Mouse (Mus musculus) embryonic facial prominence, embryonic 13.5 days (tissue): Measurements from ENCODE around the gene Mitd1. TPM values are rescaled to one million over a fixed set of nuclear protein-coding genes. Genes with fewer than 3 reads are reported as not detected.

ENCODE experiments used
- ATAC-seq: fragments of 200-750 bp; cut with Nextera tagmentation; 2 replicates; pipeline ENCODE4 v1.8.0; 2017; ENCODE audit warnings: low read depth; ENCODE audit not compliant: insufficient number of reproducible peaks, insufficient read depth, low FRiP score, low TSS enrichment
- H3K27ac ChIP-seq: fragments of 300-500 bp; sonication (generic); 2 replicates; pipeline ENCODE4 v1.5.1; 2015; ENCODE audit warnings: moderate library complexity, mild to moderate bottlenecking, inconsistent platforms
- H3K27me3 ChIP-seq: fragments of 300-500 bp; sonication (generic); 2 replicates; pipeline ENCODE4 v1.6.1; 2015; ENCODE audit warnings: mild to moderate bottlenecking, inconsistent platforms
- H3K36me3 ChIP-seq: fragments of 300-500 bp; sonication (generic); 2 replicates; pipeline ENCODE4 v1.6.1; 2015; ENCODE audit warnings: mild to moderate bottlenecking, inconsistent platforms
- H3K4me1 ChIP-seq: fragments of 300-500 bp; sonication (generic); 2 replicates; pipeline ENCODE4 v1.6.1; 2015; ENCODE audit warnings: inconsistent platforms
- H3K4me2 ChIP-seq: fragments of 300-500 bp; sonication (generic); 2 replicates; pipeline ENCODE4 v1.6.1; 2015; ENCODE audit warnings: moderate library complexity, mild to moderate bottlenecking, inconsistent platforms
- H3K4me3 ChIP-seq: fragments of 300-500 bp; sonication (generic); 2 replicates; pipeline ENCODE4 v1.5.1; 2015; ENCODE audit warnings: mild to moderate bottlenecking, inconsistent platforms
- H3K9ac ChIP-seq: fragments of 300-500 bp; sonication (generic); 2 replicates; pipeline ENCODE4 v1.6.1; 2015; ENCODE audit warnings: mild to moderate bottlenecking, inconsistent platforms
- H3K9me3 ChIP-seq: fragments of 300-500 bp; sonication (generic); 2 replicates; pipeline ENCODE4 v1.6.1; 2016; ENCODE audit warnings: inconsistent platforms
- WGBS: fragments of 180-500 bp; shearing (Covaris S2); methylation state at CpG from one replicate; pipeline ENCODE4 v1.1.7; 2015; ENCODE audit warnings: mixed read lengths; 5-methylcytosine and 5-hydroxymethylcytosine counted together
- polyA plus RNA-seq: library from polyadenylated mRNA; unstranded; fragments of >200 nt; fragmentation: Nextera tagmentation; extraction: Ambion mirVana; gene quantifications from 2 replicates; pipeline ENCODE4 v1.2.1, GENCODE M21; 2015

The Mitd1 gene
- 26.5 and 27.7 TPM in 2 replicates for polyA plus RNA-seq

- WGBS, result under 1% methylated on average over 41 of the region's 41 CpGs
- H3K4me2 ChIP-seq, result peak within 1 kb of the TSS; percentile 84
- H3K27ac ChIP-seq, result peak within 1 kb of the TSS; percentile 75
- peaks cover 17% of the 10 kb centered on the region for H3K36me3 ChIP-seq
- ATAC-seq, result peak; percentile 75
- peak within 1 kb of the TSS; percentile 80 for H3K4me3 ChIP-seq
- no peaks in the 10 kb centered on the region for H3K27me3 ChIP-seq
- peak within 1 kb of the TSS; percentile 81 for H3K9ac ChIP-seq
- peaks cover 20% of the 10 kb centered on the region for H3K4me1 ChIP-seq
- no peaks in the 10 kb centered on the region for H3K9me3 ChIP-seq
Measured at GRCm38 (mm10) chr1:37890025-37890652, at the start of gene Mitd1, which contains the start of gene Mrpl30. Gene Mitd1 (minus strand): TSS chr1:37890411. Gene Mrpl30 (plus strand): TSS chr1:37890477.

- no peak overlapping the region for H3K27ac ChIP-seq
- no peak for ATAC-seq
- H3K27me3 ChIP-seq, result no peaks in the 10 kb centered on the region
- H3K4me3 ChIP-seq, result no peak overlapping the region
- 20% methylated on average over 3 of the region's 3 CpGs for WGBS
- H3K36me3 ChIP-seq, result no peaks in the 10 kb centered on the region
- H3K4me2 ChIP-seq, result no peak overlapping the region
- no peaks in the 10 kb centered on the region for H3K9me3 ChIP-seq
- no peaks in the 10 kb centered on the region for H3K4me1 ChIP-seq
- no peak overlapping the region for H3K9ac ChIP-seq
Measured at GRCm38 (mm10) chr1:37931806-37932205, 41.6 kb upstream of the Mitd1 start.

GRCm38 (mm10) chr1:37925971-37926370 is 35.8 kb upstream of the Mitd1 start:
- H3K4me1 ChIP-seq, result no peaks in the 10 kb centered on the region
- no peaks in the 10 kb centered on the region for H3K27me3 ChIP-seq
- ATAC-seq, result no peak
- H3K36me3 ChIP-seq, result no peaks in the 10 kb centered on the region
- WGBS, result 69% methylated on average over 8 of the region's 8 CpGs
- H3K9ac ChIP-seq, result no peak overlapping the region
- no peak overlapping the region for H3K4me3 ChIP-seq
- no peak overlapping the region for H3K27ac ChIP-seq
- no peaks in the 10 kb centered on the region for H3K9me3 ChIP-seq
- no peak overlapping the region for H3K4me2 ChIP-seq

GRCm38 (mm10) chr1:37922536-37922935 is 32.3 kb upstream of the Mitd1 start:
- WGBS, result 50% methylated on average over 8 of the region's 8 CpGs
- Histone ChIP-seq H3K27ac (no peak overlapping the region), H3K27me3 (no peaks in the 10 kb centered on the region), H3K9me3 (no peaks in the 10 kb centered on the region), H3K9ac (no peak overlapping the region), H3K4me3 (no peak overlapping the region), H3K4me2 (no peak overlapping the region), H3K4me1 (no peaks in the 10 kb centered on the region), H3K36me3 (no peaks in the 10 kb centered on the region)
- no peak for ATAC-seq

GRCm38 (mm10) chr1:37918096-37918495 is 27.9 kb upstream of the Mitd1 start:
- H3K4me1 ChIP-seq, result no peaks in the 10 kb centered on the region
- H3K4me3 ChIP-seq, result no peak overlapping the region
- H3K27me3 ChIP-seq, result no peaks in the 10 kb centered on the region
- H3K36me3 ChIP-seq, result no peaks in the 10 kb centered on the region
- H3K27ac ChIP-seq, result no peak overlapping the region
- H3K4me2 ChIP-seq, result no peak overlapping the region
- H3K9me3 ChIP-seq, result no peaks in the 10 kb centered on the region
- no peak for ATAC-seq
- no peak overlapping the region for H3K9ac ChIP-seq
- WGBS, result 76% methylated on average over 6 of the region's 6 CpGs

GRCm38 (mm10) chr1:37917666-37918065 is 27.5 kb upstream of the Mitd1 start:
- Histone ChIP-seq H3K9ac (no peak overlapping the region), H3K9me3 (no peaks in the 10 kb centered on the region), H3K4me2 (no peak overlapping the region), H3K27ac (no peak overlapping the region), H3K36me3 (no peaks in the 10 kb centered on the region), H3K27me3 (0 out of 2 replicates have a peak, but pooled peaks cover 1% of the 10 kb centered on the region), H3K4me1 (no peaks in the 10 kb centered on the region), H3K4me3 (no peak overlapping the region)
- WGBS, result 69% methylated on average over 13 of the region's 13 CpGs
- no peak for ATAC-seq

GRCm38 (mm10) chr1:37916393-37916792 is 26.2 kb upstream of the Mitd1 start, which contains the start of gene Lyg2:
Gene Lyg2 (minus strand): TSS chr1:37916493.
- no peak within 1 kb of the TSS for H3K4me3 ChIP-seq
- H3K9me3 ChIP-seq, result no peaks in the 10 kb centered on the region
- H3K36me3 ChIP-seq, result no peaks in the 10 kb centered on the region
- H3K27ac ChIP-seq, result no peak within 1 kb of the TSS
- no peaks in the 10 kb centered on the region for H3K4me1 ChIP-seq
- H3K27me3 ChIP-seq, result 0 out of 2 replicates have a peak, but pooled peaks cover 2% of the 10 kb centered on the region
- no peak for ATAC-seq
- H3K4me2 ChIP-seq, result no peak within 1 kb of the TSS
- H3K9ac ChIP-seq, result no peak within 1 kb of the TSS
- 74% methylated on average over 5 of the region's 5 CpGs for WGBS

- H3K4me1 ChIP-seq, result no peaks in the 10 kb centered on the region
- no peak overlapping the region for H3K4me3 ChIP-seq
- H3K27me3 ChIP-seq, result 0 out of 2 replicates have a peak, but pooled peaks cover 2% of the 10 kb centered on the region
- H3K27ac ChIP-seq, result no peak overlapping the region
- no peak overlapping the region for H3K4me2 ChIP-seq
- H3K36me3 ChIP-seq, result no peaks in the 10 kb centered on the region
- 81% methylated on average over 2 of the region's 2 CpGs for WGBS
- H3K9ac ChIP-seq, result no peak overlapping the region
- H3K9me3 ChIP-seq, result no peaks in the 10 kb centered on the region
- no peak for ATAC-seq
Measured at GRCm38 (mm10) chr1:37912751-37913150, 22.5 kb upstream of the Mitd1 start.

GRCm38 (mm10) chr1:37903178-37903577 is 13.0 kb upstream of the Mitd1 start:
- Histone ChIP-seq H3K4me2 (no peak overlapping the region), H3K9me3 (no peaks in the 10 kb centered on the region), H3K27ac (no peak overlapping the region), H3K9ac (no peak overlapping the region), H3K4me1 (no peaks in the 10 kb centered on the region), H3K36me3 (peaks cover 25% of the 10 kb centered on the region), H3K27me3 (no peaks in the 10 kb centered on the region), H3K4me3 (no peak overlapping the region)
- 33% methylated on average over 6 of the region's 6 CpGs for WGBS
- ATAC-seq, result no peak

- H3K27me3 ChIP-seq, result no peaks in the 10 kb centered on the region
- ATAC-seq, result no peak
Measured at GRCm38 (mm10) chr1:37900288-37900687, 10.1 kb upstream of the Mitd1 start.

GRCm38 (mm10) chr1:37899816-37900215 is 9.6 kb upstream of the Mitd1 start:
- no peak overlapping the region for H3K4me2 ChIP-seq
- no peaks in the 10 kb centered on the region for H3K27me3 ChIP-seq
- WGBS, result 72% methylated on average over 4 of the region's 4 CpGs
- ATAC-seq, result no peak
- no peak overlapping the region for H3K9ac ChIP-seq
- H3K9me3 ChIP-seq, result no peaks in the 10 kb centered on the region
- no peaks in the 10 kb centered on the region for H3K4me1 ChIP-seq
- H3K4me3 ChIP-seq, result no peak overlapping the region
- peaks cover 54% of the 10 kb centered on the region for H3K36me3 ChIP-seq
- no peak overlapping the region for H3K27ac ChIP-seq

More at GRCm38 (mm10) chr1:37900288-37900687, 10.1 kb upstream of the Mitd1 start:
- H3K9me3 ChIP-seq, result no peaks in the 10 kb centered on the region
- H3K27ac ChIP-seq, result no peak overlapping the region
- 66% methylated on average over 6 of the region's 6 CpGs for WGBS
- no peak overlapping the region for H3K9ac ChIP-seq
- no peak overlapping the region for H3K4me3 ChIP-seq
- H3K36me3 ChIP-seq, result peaks cover 50% of the 10 kb centered on the region
- H3K4me2 ChIP-seq, result no peak overlapping the region
- H3K4me1 ChIP-seq, result no peaks in the 10 kb centered on the region

- ATAC-seq, result no peak
- H3K36me3 ChIP-seq, result peaks cover 56% of the 10 kb centered on the region
- no peak overlapping the region for H3K4me3 ChIP-seq
Measured at GRCm38 (mm10) chr1:37894606-37895005, 4.4 kb upstream of the Mitd1 start.

More at GRCm38 (mm10) chr1:37894606-37895005, 4.4 kb upstream of the Mitd1 start:
- Histone ChIP-seq H3K27me3 (no peaks in the 10 kb centered on the region), H3K4me2 (no peak overlapping the region), H3K27ac (no peak overlapping the region), H3K9me3 (no peaks in the 10 kb centered on the region), H3K4me1 (peaks cover 14% of the 10 kb centered on the region), H3K9ac (no peak overlapping the region)
